Mouse (Mus musculus): Measurements from ENCODE around the gene Alox15. TPM values are rescaled to one million over a fixed set of nuclear protein-coding genes. Genes with fewer than 3 reads are reported as not detected.

Gene Alox15
- polyA plus RNA-seq (2012; rRNA removed): 10.3 and 14.5 TPM in 2 replicates

- H3K27ac ChIP-seq (ENCODE audit: control insufficient read depth, insufficient read depth, low read length): no peak within 1 kb of the TSS
- no peaks in the 10 kb centered on the region; the same call in 1 of the 2 replicates for H3K27me3 ChIP-seq (ENCODE audit: control insufficient read depth, insufficient read depth, low read length)
- TF ChIP-seq CTCF (IDR thresholded peaks at IDR 0.05; ENCODE audit: borderline replicate concordance, control insufficient read depth, extremely low read depth, insufficient read depth, low read length, poor library complexity) (no peak), POLR2A (IDR thresholded peaks at IDR 0.05; ENCODE audit: control insufficient read depth, extremely low read depth, insufficient read depth, low read length, poor library complexity) (no peak)
- no peaks in the 10 kb centered on the region for H3K4me1 ChIP-seq (replicated peaks; ENCODE audit: control insufficient read depth, insufficient read depth, low read length)
- DNase-seq: peak; percentile 34
- no peak within 1 kb of the TSS for H3K4me3 ChIP-seq (ENCODE audit: control insufficient read depth, insufficient read depth, low read length)
- 1% methylated on average over 19 of the region's 19 CpGs for WGBS
- no peaks in the 10 kb centered on the region for H3K36me3 ChIP-seq (ENCODE audit: control insufficient read depth, insufficient read depth, low read length)
Measured at GRCm38 (mm10) chr11:70351868-70352267, at the start of gene Alox15. Gene Alox15, minus strand, starts transcription at chr11:70352031.

GRCm38 (mm10) chr11:70389421-70389820, 37.6 kb upstream of the Alox15 start:
- Histone ChIP-seq H3K27me3 (ENCODE audit: control insufficient read depth, insufficient read depth, low read length) (no peaks in the 10 kb centered on the region), H3K4me3 (ENCODE audit: control insufficient read depth, insufficient read depth, low read length) (no peak overlapping the region), H3K27ac (ENCODE audit: control insufficient read depth, insufficient read depth, low read length) (no peak overlapping the region), H3K4me1 (replicated peaks; ENCODE audit: control insufficient read depth, insufficient read depth, low read length) (no peaks in the 10 kb centered on the region), H3K36me3 (ENCODE audit: control insufficient read depth, insufficient read depth, low read length) (peaks cover 14% of the 10 kb centered on the region)
- no peak for TF ChIP-seq CTCF (IDR thresholded peaks at IDR 0.05; ENCODE audit: borderline replicate concordance, control insufficient read depth, extremely low read depth, insufficient read depth, low read length, poor library complexity)
- TF ChIP-seq POLR2A (IDR thresholded peaks at IDR 0.05; ENCODE audit: control insufficient read depth, extremely low read depth, insufficient read depth, low read length, poor library complexity): no peak
- DNase-seq: no peak
- WGBS: 65% methylated on average over 5 of the region's 5 CpGs

GRCm38 (mm10) chr11:70387436-70387835, 35.6 kb upstream of the Alox15 start:
- H3K27me3 ChIP-seq (ENCODE audit: control insufficient read depth, insufficient read depth, low read length): no peaks in the 10 kb centered on the region
- WGBS: 92% methylated on average over 5 of the region's 5 CpGs
- H3K4me1 ChIP-seq (replicated peaks; ENCODE audit: control insufficient read depth, insufficient read depth, low read length): no peaks in the 10 kb centered on the region
- H3K4me3 ChIP-seq (ENCODE audit: control insufficient read depth, insufficient read depth, low read length): no peak overlapping the region
- peaks cover 2% of the 10 kb centered on the region for H3K36me3 ChIP-seq (ENCODE audit: control insufficient read depth, insufficient read depth, low read length)
- TF ChIP-seq CTCF (IDR thresholded peaks at IDR 0.05; ENCODE audit: borderline replicate concordance, control insufficient read depth, extremely low read depth, insufficient read depth, low read length, poor library complexity) (no peak), POLR2A (IDR thresholded peaks at IDR 0.05; ENCODE audit: control insufficient read depth, extremely low read depth, insufficient read depth, low read length, poor library complexity) (no peak)
- no peak overlapping the region for H3K27ac ChIP-seq (ENCODE audit: control insufficient read depth, insufficient read depth, low read length)
- DNase-seq: no peak

- H3K27me3 ChIP-seq (ENCODE audit: control insufficient read depth, insufficient read depth, low read length): no peaks in the 10 kb centered on the region
- WGBS: 96% methylated on average over 3 of the region's 3 CpGs
- H3K27ac ChIP-seq (ENCODE audit: control insufficient read depth, insufficient read depth, low read length): no peak overlapping the region
- H3K4me3 ChIP-seq (ENCODE audit: control insufficient read depth, insufficient read depth, low read length): no peak overlapping the region
- DNase-seq: no peak
- no peaks in the 10 kb centered on the region for H3K36me3 ChIP-seq (ENCODE audit: control insufficient read depth, insufficient read depth, low read length)
- H3K4me1 ChIP-seq (replicated peaks; ENCODE audit: control insufficient read depth, insufficient read depth, low read length): no peaks in the 10 kb centered on the region
- TF ChIP-seq POLR2A (IDR thresholded peaks at IDR 0.05; ENCODE audit: control insufficient read depth, extremely low read depth, insufficient read depth, low read length, poor library complexity) (no peak), CTCF (IDR thresholded peaks at IDR 0.05; ENCODE audit: borderline replicate concordance, control insufficient read depth, extremely low read depth, insufficient read depth, low read length, poor library complexity) (no peak)
Measured at GRCm38 (mm10) chr11:70384136-70384535, 32.3 kb upstream of the Alox15 start.

- no peak for TF ChIP-seq POLR2A (IDR thresholded peaks at IDR 0.05; ENCODE audit: control insufficient read depth, extremely low read depth, insufficient read depth, low read length, poor library complexity)
- no peak for TF ChIP-seq CTCF (IDR thresholded peaks at IDR 0.05; ENCODE audit: borderline replicate concordance, control insufficient read depth, extremely low read depth, insufficient read depth, low read length, poor library complexity)
- Histone ChIP-seq H3K4me1 (replicated peaks; ENCODE audit: control insufficient read depth, insufficient read depth, low read length) (no peaks in the 10 kb centered on the region), H3K27me3 (ENCODE audit: control insufficient read depth, insufficient read depth, low read length) (no peaks in the 10 kb centered on the region), H3K4me3 (ENCODE audit: control insufficient read depth, insufficient read depth, low read length) (no peak overlapping the region), H3K27ac (ENCODE audit: control insufficient read depth, insufficient read depth, low read length) (no peak overlapping the region), H3K36me3 (ENCODE audit: control insufficient read depth, insufficient read depth, low read length) (no peaks in the 10 kb centered on the region)
- DNase-seq: no peak
- WGBS: 90% methylated on average over 2 of the region's 2 CpGs
Measured at GRCm38 (mm10) chr11:70381330-70381729, 29.5 kb upstream of the Alox15 start.

GRCm38 (mm10) chr11:70380478-70381005, 28.7 kb upstream of the Alox15 start:
- 42% methylated on average over 1 of the region's 1 CpGs for WGBS
- H3K27ac ChIP-seq (ENCODE audit: control insufficient read depth, insufficient read depth, low read length): no peak overlapping the region
- no peak for DNase-seq
- H3K4me1 ChIP-seq (replicated peaks; ENCODE audit: control insufficient read depth, insufficient read depth, low read length): no peaks in the 10 kb centered on the region
- H3K4me3 ChIP-seq (ENCODE audit: control insufficient read depth, insufficient read depth, low read length): no peak overlapping the region
- H3K27me3 ChIP-seq (ENCODE audit: control insufficient read depth, insufficient read depth, low read length): no peaks in the 10 kb centered on the region
- TF ChIP-seq POLR2A (IDR thresholded peaks at IDR 0.05; ENCODE audit: control insufficient read depth, extremely low read depth, insufficient read depth, low read length, poor library complexity): no peak
- TF ChIP-seq CTCF (IDR thresholded peaks at IDR 0.05; ENCODE audit: borderline replicate concordance, control insufficient read depth, extremely low read depth, insufficient read depth, low read length, poor library complexity): no peak
- H3K36me3 ChIP-seq (ENCODE audit: control insufficient read depth, insufficient read depth, low read length): no peaks in the 10 kb centered on the region

GRCm38 (mm10) chr11:70376054-70376453, 24.2 kb upstream of the Alox15 start:
- Histone ChIP-seq H3K4me1 (replicated peaks; ENCODE audit: control insufficient read depth, insufficient read depth, low read length) (no peaks in the 10 kb centered on the region), H3K27me3 (ENCODE audit: control insufficient read depth, insufficient read depth, low read length) (no peaks in the 10 kb centered on the region), H3K36me3 (ENCODE audit: control insufficient read depth, insufficient read depth, low read length) (no peaks in the 10 kb centered on the region), H3K4me3 (ENCODE audit: control insufficient read depth, insufficient read depth, low read length) (no peak overlapping the region), H3K27ac (ENCODE audit: control insufficient read depth, insufficient read depth, low read length) (no peak overlapping the region)
- DNase-seq: no peak
- TF ChIP-seq CTCF (IDR thresholded peaks at IDR 0.05; ENCODE audit: borderline replicate concordance, control insufficient read depth, extremely low read depth, insufficient read depth, low read length, poor library complexity): no peak
- TF ChIP-seq POLR2A (IDR thresholded peaks at IDR 0.05; ENCODE audit: control insufficient read depth, extremely low read depth, insufficient read depth, low read length, poor library complexity): no peak
- WGBS: 10% methylated on average over 6 of the region's 6 CpGs

All from thymus, adult 2 months (tissue).